Mouse (Mus musculus): ENCODE data around the gene Trip11. TPM values are rescaled to one million over a fixed set of nuclear protein-coding genes. Genes with fewer than 3 reads are reported as not detected.

Trip11 gene
- polyA plus RNA-seq, 1 experiment from 2014 or later: 10.8 TPM

- 95% methylated on average over 6 of the region's 6 CpGs for WGBS
- no peaks in the 10 kb centered on the region for H3K27me3 ChIP-seq (ENCODE audit: control insufficient read depth, insufficient read depth, low read length)
- no peak for ATAC-seq (replicated peaks; ENCODE audit: insufficient number of reproducible peaks, low FRiP score, low TSS enrichment, low read depth)
- H3K4me1 ChIP-seq (ENCODE audit: control insufficient read depth, insufficient read depth, low read length): no peaks in the 10 kb centered on the region
- H3K9me3 ChIP-seq (replicated peaks; ENCODE audit: control insufficient read depth, low read length): no peaks in the 10 kb centered on the region
- H3K4me2 ChIP-seq (ENCODE audit: low read depth, low read length): no peak overlapping the region
- no peaks in the 10 kb centered on the region for H3K36me3 ChIP-seq (replicated peaks; ENCODE audit: control insufficient read depth, insufficient read depth, low read depth, low read length)
- no peak overlapping the region for H3K27ac ChIP-seq (replicated peaks; ENCODE audit: low read depth, low read length)
- H3K4me3 ChIP-seq (ENCODE audit: low read depth, low read length): no peak overlapping the region
- no peak for DNase-seq (ENCODE audit: low spot score)
- H3K9ac ChIP-seq (replicated peaks; ENCODE audit: low read length): no peak overlapping the region
Measured at GRCm38 (mm10) chr12:101910360-101910759, 2.7 kb downstream of the Trip11 start.

GRCm38 (mm10) chr12:101905817-101906216, 7.2 kb downstream of the Trip11 start:
- Histone ChIP-seq H3K4me2 (ENCODE audit: low read depth, low read length) (no peak overlapping the region), H3K4me3 (ENCODE audit: low read depth, low read length) (no peak overlapping the region), H3K9me3 (replicated peaks; ENCODE audit: control insufficient read depth, low read length) (no peaks in the 10 kb centered on the region), H3K9ac (replicated peaks; ENCODE audit: low read length) (no peak overlapping the region), H3K27me3 (ENCODE audit: control insufficient read depth, insufficient read depth, low read length) (no peaks in the 10 kb centered on the region), H3K36me3 (replicated peaks; ENCODE audit: control insufficient read depth, insufficient read depth, low read depth, low read length) (no peaks in the 10 kb centered on the region; the same call in 1 of the 2 replicates), H3K4me1 (ENCODE audit: control insufficient read depth, insufficient read depth, low read length) (no peaks in the 10 kb centered on the region), H3K27ac (replicated peaks; ENCODE audit: low read depth, low read length) (no peak overlapping the region)
- DNase-seq (ENCODE audit: low spot score): no peak
- WGBS: 92% methylated on average over 12 of the region's 12 CpGs
- no peak for ATAC-seq (replicated peaks; ENCODE audit: insufficient number of reproducible peaks, low FRiP score, low TSS enrichment, low read depth)

- no peak for ATAC-seq (replicated peaks; ENCODE audit: insufficient number of reproducible peaks, low FRiP score, low TSS enrichment, low read depth)
- no peak for DNase-seq (ENCODE audit: low spot score)
- no peaks in the 10 kb centered on the region; the same call in 1 of the 2 replicates for H3K36me3 ChIP-seq (replicated peaks; ENCODE audit: control insufficient read depth, insufficient read depth, low read depth, low read length)
Measured at GRCm38 (mm10) chr12:101904906-101905305, 8.2 kb downstream of the Trip11 start.

GRCm38 (mm10) chr12:101904170-101904569, 8.9 kb downstream of the Trip11 start:
- DNase-seq (ENCODE audit: low spot score): no peak
- no peak overlapping the region for H3K4me2 ChIP-seq (ENCODE audit: low read depth, low read length)
- no peaks in the 10 kb centered on the region; the same call in 1 of the 2 replicates for H3K36me3 ChIP-seq (replicated peaks; ENCODE audit: control insufficient read depth, insufficient read depth, low read depth, low read length)

More at GRCm38 (mm10) chr12:101904906-101905305, 8.2 kb downstream of the Trip11 start:
- H3K4me2 ChIP-seq (ENCODE audit: low read depth, low read length): no peak overlapping the region
- no peaks in the 10 kb centered on the region for H3K9me3 ChIP-seq (replicated peaks; ENCODE audit: control insufficient read depth, low read length)
- no peak overlapping the region for H3K4me3 ChIP-seq (ENCODE audit: low read depth, low read length)
- no peak overlapping the region for H3K9ac ChIP-seq (replicated peaks; ENCODE audit: low read length)
- 88% methylated on average over 4 of the region's 4 CpGs for WGBS
- H3K27me3 ChIP-seq (ENCODE audit: control insufficient read depth, insufficient read depth, low read length): no peaks in the 10 kb centered on the region
- H3K4me1 ChIP-seq (ENCODE audit: control insufficient read depth, insufficient read depth, low read length): no peaks in the 10 kb centered on the region
- H3K27ac ChIP-seq (replicated peaks; ENCODE audit: low read depth, low read length): no peak overlapping the region

GRCm38 (mm10) chr12:101899671-101900245, 13.3 kb downstream of the Trip11 start:
- Histone ChIP-seq H3K27me3 (ENCODE audit: control insufficient read depth, insufficient read depth, low read length) (no peaks in the 10 kb centered on the region), H3K4me3 (ENCODE audit: low read depth, low read length) (no peak overlapping the region), H3K9me3 (replicated peaks; ENCODE audit: control insufficient read depth, low read length) (no peaks in the 10 kb centered on the region), H3K27ac (replicated peaks; ENCODE audit: low read depth, low read length) (no peak overlapping the region), H3K4me1 (ENCODE audit: control insufficient read depth, insufficient read depth, low read length) (no peaks in the 10 kb centered on the region), H3K9ac (replicated peaks; ENCODE audit: low read length) (no peak overlapping the region), H3K36me3 (replicated peaks; ENCODE audit: control insufficient read depth, insufficient read depth, low read depth, low read length) (no peaks in the 10 kb centered on the region; the same call in 1 of the 2 replicates), H3K4me2 (ENCODE audit: low read depth, low read length) (no peak overlapping the region)
- 86% methylated on average over 2 of the region's 2 CpGs for WGBS
- DNase-seq (ENCODE audit: low spot score) (no peak), ATAC-seq (replicated peaks; ENCODE audit: insufficient number of reproducible peaks, low FRiP score, low TSS enrichment, low read depth) (no peak)

More at GRCm38 (mm10) chr12:101904170-101904569, 8.9 kb downstream of the Trip11 start:
- Histone ChIP-seq H3K4me3 (ENCODE audit: low read depth, low read length) (no peak overlapping the region), H3K9me3 (replicated peaks; ENCODE audit: control insufficient read depth, low read length) (no peaks in the 10 kb centered on the region), H3K4me1 (ENCODE audit: control insufficient read depth, insufficient read depth, low read length) (no peaks in the 10 kb centered on the region), H3K27ac (replicated peaks; ENCODE audit: low read depth, low read length) (no peak overlapping the region), H3K9ac (replicated peaks; ENCODE audit: low read length) (no peak overlapping the region), H3K27me3 (ENCODE audit: control insufficient read depth, insufficient read depth, low read length) (no peaks in the 10 kb centered on the region)
- ATAC-seq (replicated peaks; ENCODE audit: insufficient number of reproducible peaks, low FRiP score, low TSS enrichment, low read depth): no peak
- WGBS: 92% methylated on average over 3 of the region's 3 CpGs

- 97% methylated on average over 8 of the region's 8 CpGs for WGBS
- Histone ChIP-seq H3K4me1 (ENCODE audit: control insufficient read depth, insufficient read depth, low read length) (no peaks in the 10 kb centered on the region), H3K36me3 (replicated peaks; ENCODE audit: control insufficient read depth, insufficient read depth, low read depth, low read length) (no peaks in the 10 kb centered on the region; the same call in 1 of the 2 replicates), H3K27me3 (ENCODE audit: control insufficient read depth, insufficient read depth, low read length) (no peaks in the 10 kb centered on the region), H3K4me2 (ENCODE audit: low read depth, low read length) (no peak overlapping the region), H3K27ac (replicated peaks; ENCODE audit: low read depth, low read length) (no peak overlapping the region), H3K9ac (replicated peaks; ENCODE audit: low read length) (no peak overlapping the region), H3K9me3 (replicated peaks; ENCODE audit: control insufficient read depth, low read length) (no peaks in the 10 kb centered on the region), H3K4me3 (ENCODE audit: low read depth, low read length) (no peak overlapping the region)
- ATAC-seq (replicated peaks; ENCODE audit: insufficient number of reproducible peaks, low FRiP score, low TSS enrichment, low read depth) (no peak), DNase-seq (ENCODE audit: low spot score) (no peak)
Measured at GRCm38 (mm10) chr12:101898966-101899365, 14.1 kb downstream of the Trip11 start.

GRCm38 (mm10) chr12:101897113-101897512, 16.0 kb downstream of the Trip11 start:
- no peak for ATAC-seq (replicated peaks; ENCODE audit: insufficient number of reproducible peaks, low FRiP score, low TSS enrichment, low read depth)

GRCm38 (mm10) chr12:101893296-101893695, 19.8 kb downstream of the Trip11 start:
- no peaks in the 10 kb centered on the region for H3K4me1 ChIP-seq (ENCODE audit: control insufficient read depth, insufficient read depth, low read length)
- no peaks in the 10 kb centered on the region for H3K9me3 ChIP-seq (replicated peaks; ENCODE audit: control insufficient read depth, low read length)
- H3K36me3 ChIP-seq (replicated peaks; ENCODE audit: control insufficient read depth, insufficient read depth, low read depth, low read length): peaks cover 3% of the 10 kb centered on the region
- no peak overlapping the region for H3K4me3 ChIP-seq (ENCODE audit: low read depth, low read length)
- H3K4me2 ChIP-seq (ENCODE audit: low read depth, low read length): no peak overlapping the region
- ATAC-seq (replicated peaks; ENCODE audit: insufficient number of reproducible peaks, low FRiP score, low TSS enrichment, low read depth): no peak
- WGBS: 83% methylated on average over 8 of the region's 8 CpGs
- no peak for DNase-seq (ENCODE audit: low spot score)
- no peak overlapping the region for H3K9ac ChIP-seq (replicated peaks; ENCODE audit: low read length)
- no peak overlapping the region for H3K27ac ChIP-seq (replicated peaks; ENCODE audit: low read depth, low read length)
- no peaks in the 10 kb centered on the region for H3K27me3 ChIP-seq (ENCODE audit: control insufficient read depth, insufficient read depth, low read length)

More at GRCm38 (mm10) chr12:101897113-101897512, 16.0 kb downstream of the Trip11 start:
- Histone ChIP-seq H3K9ac (replicated peaks; ENCODE audit: low read length) (no peak overlapping the region), H3K36me3 (replicated peaks; ENCODE audit: control insufficient read depth, insufficient read depth, low read depth, low read length) (no peaks in the 10 kb centered on the region; the same call in 1 of the 2 replicates), H3K4me2 (ENCODE audit: low read depth, low read length) (no peak overlapping the region), H3K27me3 (ENCODE audit: control insufficient read depth, insufficient read depth, low read length) (no peaks in the 10 kb centered on the region), H3K9me3 (replicated peaks; ENCODE audit: control insufficient read depth, low read length) (no peaks in the 10 kb centered on the region), H3K4me3 (ENCODE audit: low read depth, low read length) (no peak overlapping the region), H3K27ac (replicated peaks; ENCODE audit: low read depth, low read length) (no peak overlapping the region), H3K4me1 (ENCODE audit: control insufficient read depth, insufficient read depth, low read length) (no peaks in the 10 kb centered on the region)
- no peak for DNase-seq (ENCODE audit: low spot score)
- 82% methylated on average over 7 of the region's 7 CpGs for WGBS
